Mouse (Mus musculus): ENCODE data around the gene Wasf2. TPM values are rescaled to one million over a fixed set of nuclear protein-coding genes. Genes with fewer than 3 reads are reported as not detected.

Gene Wasf2
- polyA plus RNA-seq, 1 experiment from 2014 or later, result 63.6 TPM

GRCm38 (mm10) chr4:133115721-133116429 lies 14.4 kb upstream of the Wasf2 start:
- H3K9ac ChIP-seq (ENCODE audit: low read length), result no peak overlapping the region; the same call in 1 of the 2 replicates
- no peaks in the 10 kb centered on the region for H3K27me3 ChIP-seq (ENCODE audit: control insufficient read depth, insufficient read depth, low read length)
- no peak overlapping the region for H3K4me3 ChIP-seq (ENCODE audit: low read depth, low read length)
- H3K9me3 ChIP-seq (ENCODE audit: control insufficient read depth, low read length), result no peaks in the 10 kb centered on the region
- H3K27ac ChIP-seq (replicated peaks; ENCODE audit: low read depth, low read length), result no peak overlapping the region
- no peak for DNase-seq (ENCODE audit: low spot score)
- H3K36me3 ChIP-seq (ENCODE audit: control insufficient read depth, insufficient read depth, low read length), result no peaks in the 10 kb centered on the region
- peaks cover 30% of the 10 kb centered on the region for H3K4me1 ChIP-seq (ENCODE audit: control insufficient read depth, insufficient read depth, low read length)
- WGBS, result 80% methylated on average over 14 of the region's 14 CpGs
- no peak overlapping the region for H3K4me2 ChIP-seq (ENCODE audit: low read depth, severe bottlenecking)
- no peak for ATAC-seq (ENCODE audit: insufficient number of reproducible peaks, low FRiP score, low TSS enrichment, low read depth)

- WGBS, result 44% methylated on average over 3 of the region's 3 CpGs
- Histone ChIP-seq H3K9ac (ENCODE audit: low read length) (peak overlapping the region; percentile 17; the same call in 1 of the 2 replicates), H3K4me1 (ENCODE audit: control insufficient read depth, insufficient read depth, low read length) (peaks cover 32% of the 10 kb centered on the region), H3K27me3 (ENCODE audit: control insufficient read depth, insufficient read depth, low read length) (no peaks in the 10 kb centered on the region), H3K27ac (replicated peaks; ENCODE audit: low read depth, low read length) (peak overlapping the region; percentile 82), H3K4me2 (ENCODE audit: low read depth, severe bottlenecking) (no peak overlapping the region), H3K36me3 (ENCODE audit: control insufficient read depth, insufficient read depth, low read length) (no peaks in the 10 kb centered on the region), H3K9me3 (ENCODE audit: control insufficient read depth, low read length) (no peaks in the 10 kb centered on the region), H3K4me3 (ENCODE audit: low read depth, low read length) (no peak overlapping the region)
- DNase-seq (ENCODE audit: low spot score), result peak; percentile 33
- no peak for ATAC-seq (ENCODE audit: insufficient number of reproducible peaks, low FRiP score, low TSS enrichment, low read depth)
These were observed 13.4 kb upstream of the Wasf2 start for GRCm38 (mm10) chr4:133116756-133117470.

GRCm38 (mm10) chr4:133117556-133118411 lies 12.5 kb upstream of the Wasf2 start:
- Histone ChIP-seq H3K27ac (replicated peaks; ENCODE audit: low read depth, low read length) (peak overlapping the region; percentile 82), H3K27me3 (ENCODE audit: control insufficient read depth, insufficient read depth, low read length) (no peaks in the 10 kb centered on the region), H3K36me3 (ENCODE audit: control insufficient read depth, insufficient read depth, low read length) (no peaks in the 10 kb centered on the region), H3K4me3 (ENCODE audit: low read depth, low read length) (no peak overlapping the region), H3K9me3 (ENCODE audit: control insufficient read depth, low read length) (no peaks in the 10 kb centered on the region), H3K9ac (ENCODE audit: low read length) (peak overlapping the region; percentile 22), H3K4me2 (ENCODE audit: low read depth, severe bottlenecking) (0 out of 2 replicates have a peak overlapping the region, but pooled peaks have one; percentile 8), H3K4me1 (ENCODE audit: control insufficient read depth, insufficient read depth, low read length) (peaks cover 30% of the 10 kb centered on the region)
- 13% methylated on average over 18 of the region's 18 CpGs for WGBS
- peak; percentile 56 for DNase-seq (ENCODE audit: low spot score)
- ATAC-seq (ENCODE audit: insufficient number of reproducible peaks, low FRiP score, low TSS enrichment, low read depth), result 0 out of 2 replicates have a peak, but pooled peaks have one; percentile 13

GRCm38 (mm10) chr4:133118775-133119375 lies 11.4 kb upstream of the Wasf2 start:
- Histone ChIP-seq H3K27ac (replicated peaks; ENCODE audit: low read depth, low read length) (no peak overlapping the region), H3K4me2 (ENCODE audit: low read depth, severe bottlenecking) (no peak overlapping the region), H3K9ac (ENCODE audit: low read length) (no peak overlapping the region), H3K4me3 (ENCODE audit: low read depth, low read length) (no peak overlapping the region), H3K36me3 (ENCODE audit: control insufficient read depth, insufficient read depth, low read length) (no peaks in the 10 kb centered on the region), H3K27me3 (ENCODE audit: control insufficient read depth, insufficient read depth, low read length) (no peaks in the 10 kb centered on the region), H3K4me1 (ENCODE audit: control insufficient read depth, insufficient read depth, low read length) (peaks cover 24% of the 10 kb centered on the region), H3K9me3 (ENCODE audit: control insufficient read depth, low read length) (no peaks in the 10 kb centered on the region)
- WGBS, result 89% methylated on average over 6 of the region's 6 CpGs
- DNase-seq (ENCODE audit: low spot score) (no peak), ATAC-seq (ENCODE audit: insufficient number of reproducible peaks, low FRiP score, low TSS enrichment, low read depth) (no peak)

- H3K27ac ChIP-seq (replicated peaks; ENCODE audit: low read depth, low read length), result no peak overlapping the region
These were observed 10.7 kb upstream of the Wasf2 start for GRCm38 (mm10) chr4:133119579-133119978.

GRCm38 (mm10) chr4:133120833-133121321 lies 9.4 kb upstream of the Wasf2 start:
- H3K4me3 ChIP-seq (ENCODE audit: low read depth, low read length), result no peak overlapping the region
- peaks cover 24% of the 10 kb centered on the region for H3K4me1 ChIP-seq (ENCODE audit: control insufficient read depth, insufficient read depth, low read length)
- no peaks in the 10 kb centered on the region for H3K36me3 ChIP-seq (ENCODE audit: control insufficient read depth, insufficient read depth, low read length)
- no peak overlapping the region for H3K27ac ChIP-seq (replicated peaks; ENCODE audit: low read depth, low read length)
- WGBS, result 8% methylated on average over 10 of the region's 11 CpGs
- ATAC-seq (ENCODE audit: insufficient number of reproducible peaks, low FRiP score, low TSS enrichment, low read depth), result no peak
- peak; percentile 30 for DNase-seq (ENCODE audit: low spot score)
- no peak overlapping the region for H3K9ac ChIP-seq (ENCODE audit: low read length)
- no peak overlapping the region for H3K4me2 ChIP-seq (ENCODE audit: low read depth, severe bottlenecking)
- H3K9me3 ChIP-seq (ENCODE audit: control insufficient read depth, low read length), result no peaks in the 10 kb centered on the region
- no peaks in the 10 kb centered on the region for H3K27me3 ChIP-seq (ENCODE audit: control insufficient read depth, insufficient read depth, low read length)

More at GRCm38 (mm10) chr4:133119579-133119978, 10.7 kb upstream of the Wasf2 start:
- no peaks in the 10 kb centered on the region for H3K36me3 ChIP-seq (ENCODE audit: control insufficient read depth, insufficient read depth, low read length)
- 89% methylated on average over 6 of the region's 6 CpGs for WGBS
- no peaks in the 10 kb centered on the region for H3K27me3 ChIP-seq (ENCODE audit: control insufficient read depth, insufficient read depth, low read length)
- no peak overlapping the region for H3K4me3 ChIP-seq (ENCODE audit: low read depth, low read length)
- no peaks in the 10 kb centered on the region for H3K9me3 ChIP-seq (ENCODE audit: control insufficient read depth, low read length)
- ATAC-seq (ENCODE audit: insufficient number of reproducible peaks, low FRiP score, low TSS enrichment, low read depth), result no peak
- no peak for DNase-seq (ENCODE audit: low spot score)
- no peak overlapping the region for H3K4me2 ChIP-seq (ENCODE audit: low read depth, severe bottlenecking)
- H3K4me1 ChIP-seq (ENCODE audit: control insufficient read depth, insufficient read depth, low read length), result peaks cover 24% of the 10 kb centered on the region
- no peak overlapping the region for H3K9ac ChIP-seq (ENCODE audit: low read length)

- no peaks in the 10 kb centered on the region for H3K27me3 ChIP-seq (ENCODE audit: control insufficient read depth, insufficient read depth, low read length)
- no peak overlapping the region for H3K27ac ChIP-seq (replicated peaks; ENCODE audit: low read depth, low read length)
- H3K9me3 ChIP-seq (ENCODE audit: control insufficient read depth, low read length), result no peaks in the 10 kb centered on the region
- 43% methylated on average over 1 of the region's 1 CpGs for WGBS
- no peak for ATAC-seq (ENCODE audit: insufficient number of reproducible peaks, low FRiP score, low TSS enrichment, low read depth)
- no peak overlapping the region for H3K9ac ChIP-seq (ENCODE audit: low read length)
- no peak overlapping the region for H3K4me3 ChIP-seq (ENCODE audit: low read depth, low read length)
- no peak for DNase-seq (ENCODE audit: low spot score)
- H3K4me2 ChIP-seq (ENCODE audit: low read depth, severe bottlenecking), result no peak overlapping the region
- no peaks in the 10 kb centered on the region for H3K36me3 ChIP-seq (ENCODE audit: control insufficient read depth, insufficient read depth, low read length)
- peaks cover 22% of the 10 kb centered on the region for H3K4me1 ChIP-seq (ENCODE audit: control insufficient read depth, insufficient read depth, low read length)
These were observed 8.9 kb upstream of the Wasf2 start for GRCm38 (mm10) chr4:133121416-133121815.
